Mouse (Mus musculus) liver, adult 2 months (tissue): ENCODE results near the gene Tpm4. TPM values are rescaled to one million over a fixed set of nuclear protein-coding genes. Genes with fewer than 3 reads are reported as not detected.

Source experiments
- DNase-seq: peaks from one replicate; pipeline ENCODE4 v3.0.0-alpha.2; 2011; ENCODE audit warnings: low read depth, low spot score; ENCODE audit errors: extremely low read depth
- H3K27ac ChIP-seq: fragments of 200-500 bp; replicated peaks from 2 replicates; pipeline ENCODE4 v1.5.1; 2012; ENCODE audit warnings: low read depth, mild to moderate bottlenecking, control low read depth, inconsistent platforms, low read length; ENCODE audit not compliant: insufficient read depth
- H3K27me3 ChIP-seq: fragments of 200-500 bp; 2 replicates; pipeline ENCODE4 v1.6.1; 2012; ENCODE audit warnings: mild to moderate bottlenecking, moderate library complexity, low read length, inconsistent platforms; ENCODE audit not compliant: control insufficient read depth, insufficient read depth
- H3K36me3 ChIP-seq: fragments of 200-500 bp; 2 replicates; pipeline ENCODE4 v1.6.1; 2012; ENCODE audit warnings: low read length, inconsistent platforms; ENCODE audit not compliant: control insufficient read depth, insufficient read depth
- H3K4me1 ChIP-seq: fragments of 200-500 bp; 2 replicates; pipeline ENCODE4 v1.6.1; 2011; ENCODE audit warnings: low read length; ENCODE audit not compliant: control insufficient read depth, insufficient read depth
- H3K4me3 ChIP-seq: fragments of 200-500 bp; 2 replicates; pipeline ENCODE4 v1.5.1; 2011; ENCODE audit warnings: low read depth, mild to moderate bottlenecking, control low read depth, low read length, moderate library complexity; ENCODE audit not compliant: insufficient read depth
- H3K79me2 ChIP-seq: fragments of 200-500 bp; 2 replicates; pipeline ENCODE4 v1.6.1; 2012; ENCODE audit warnings: inconsistent platforms, mild to moderate bottlenecking, low read length, moderate library complexity; ENCODE audit not compliant: control insufficient read depth, insufficient read depth
- H3K9ac ChIP-seq: fragments of 200-500 bp; 2 replicates; pipeline ENCODE4 v1.6.1; 2012; ENCODE audit warnings: low read depth, mild to moderate bottlenecking, control low read depth, inconsistent platforms, low read length
- CTCF ChIP-seq: fragments of 200-500 bp; IDR thresholded peaks from 2 replicates; pipeline ENCODE4 v1.5.1; 2011; ENCODE audit warnings: low read depth, low read length, control low read depth
- POLR2A ChIP-seq: fragments of 200-500 bp; IDR thresholded peaks from 2 replicates; pipeline ENCODE4 v1.6.1; 2011; ENCODE audit warnings: low read length, control low read depth; ENCODE audit not compliant: insufficient read depth; ENCODE audit errors: extremely low read depth
- WGBS: fragments of 180-500 bp; shearing (Covaris S2); methylation state at CpG from one replicate; pipeline ENCODE4 v1.1.7; 2018; 5-methylcytosine and 5-hydroxymethylcytosine counted together
- polyA plus RNA-seq: library from polyadenylated mRNA; depleted of rRNA; stranded (reverse); fragments of >200 nt; gene quantifications from 2 replicates; pipeline ENCODE4 v1.2.3, GENCODE M21; 2012
- total RNA-seq: library from RNA; depleted of rRNA; stranded (reverse); fragments of >200 nt; gene quantifications from 2 replicates; pipeline ENCODE4 v1.2.3, GENCODE M21; 2014

Gene Tpm4
- total and polyA plus RNA-seq, 2 experiments: 10.1 to 23.8 TPM

- DNase-seq: peak; percentile 28
- TF ChIP-seq POLR2A (no peak), CTCF (no peak)
- Histone ChIP-seq H3K27me3 (no peaks in the 10 kb centered on the region), H3K9ac (no peak overlapping the region), H3K36me3 (peaks cover 31% of the 10 kb centered on the region), H3K79me2 (peaks cover 9% of the 10 kb centered on the region; the same call in 1 of the 2 replicates), H3K27ac (peak overlapping the region; percentile 89), H3K4me3 (no peak overlapping the region), H3K4me1 (peaks cover 8% of the 10 kb centered on the region)
- WGBS: 84% methylated on average over 3 of the region's 3 CpGs
Measured at GRCm38 (mm10) chr8:72169098-72169668, 34.4 kb downstream of the Tpm4 start.

- no peak overlapping the region for H3K9ac ChIP-seq
- H3K27ac ChIP-seq: peak overlapping the region; percentile 89
- H3K36me3 ChIP-seq: peaks cover 31% of the 10 kb centered on the region
- peak; percentile 95 for DNase-seq
- H3K79me2 ChIP-seq: peaks cover 9% of the 10 kb centered on the region; the same call in 1 of the 2 replicates
- no peak for TF ChIP-seq CTCF
- 0 out of 2 replicates have a peak, but pooled peaks have one; percentile 4 for TF ChIP-seq POLR2A
- H3K27me3 ChIP-seq: no peaks in the 10 kb centered on the region
- H3K4me1 ChIP-seq: peaks cover 8% of the 10 kb centered on the region
- no peak overlapping the region for H3K4me3 ChIP-seq
- 20% methylated on average over 3 of the region's 3 CpGs for WGBS
Measured at GRCm38 (mm10) chr8:72169681-72170249, 35.0 kb downstream of the Tpm4 start.

- peaks cover 39% of the 10 kb centered on the region for H3K36me3 ChIP-seq
- TF ChIP-seq POLR2A (no peak), CTCF (peak; percentile 74)
- 78% methylated on average over 5 of the region's 5 CpGs for WGBS
- no peak overlapping the region for H3K27ac ChIP-seq
- peak; percentile 37 for DNase-seq
- no peak overlapping the region for H3K4me3 ChIP-seq
- H3K27me3 ChIP-seq: no peaks in the 10 kb centered on the region
- no peaks in the 10 kb centered on the region for H3K79me2 ChIP-seq
- no peak overlapping the region for H3K9ac ChIP-seq
- no peaks in the 10 kb centered on the region for H3K4me1 ChIP-seq
Measured at GRCm38 (mm10) chr8:72177346-72177925, 42.7 kb downstream of the Tpm4 start.

GRCm38 (mm10) chr8:72183554-72184202 lies 48.9 kb downstream of the Tpm4 start:
- peak; percentile 37 for DNase-seq
- no peak overlapping the region for H3K4me3 ChIP-seq
- H3K4me1 ChIP-seq: no peaks in the 10 kb centered on the region
- TF ChIP-seq POLR2A (no peak), CTCF (no peak)
- no peak overlapping the region for H3K27ac ChIP-seq
- no peaks in the 10 kb centered on the region for H3K27me3 ChIP-seq
- peaks cover 15% of the 10 kb centered on the region for H3K36me3 ChIP-seq
- no peak overlapping the region for H3K9ac ChIP-seq
- H3K79me2 ChIP-seq: no peaks in the 10 kb centered on the region
- 63% methylated on average over 2 of the region's 2 CpGs for WGBS

- no peak for DNase-seq
- no peaks in the 10 kb centered on the region for H3K27me3 ChIP-seq
- no peaks in the 10 kb centered on the region for H3K79me2 ChIP-seq
- WGBS: 87% methylated on average over 2 of the region's 2 CpGs
- H3K4me3 ChIP-seq: no peak overlapping the region
- no peaks in the 10 kb centered on the region for H3K36me3 ChIP-seq
- H3K9ac ChIP-seq: no peak overlapping the region
- no peak overlapping the region for H3K27ac ChIP-seq
- no peak for TF ChIP-seq POLR2A
- TF ChIP-seq CTCF: no peak
- H3K4me1 ChIP-seq: no peaks in the 10 kb centered on the region
Measured at GRCm38 (mm10) chr8:72187793-72188331, 53.1 kb downstream of the Tpm4 start.
